Mouse (Mus musculus) telencephalon, adult 2 months (tissue): Measurements from ENCODE around the gene Npff.

Experiments used
- DNase-seq: peaks from one replicate; pipeline ENCODE4 v3.0.0-alpha.2; 2011; ENCODE audit warnings: low read depth, low spot score

The Npff gene

DNA sequence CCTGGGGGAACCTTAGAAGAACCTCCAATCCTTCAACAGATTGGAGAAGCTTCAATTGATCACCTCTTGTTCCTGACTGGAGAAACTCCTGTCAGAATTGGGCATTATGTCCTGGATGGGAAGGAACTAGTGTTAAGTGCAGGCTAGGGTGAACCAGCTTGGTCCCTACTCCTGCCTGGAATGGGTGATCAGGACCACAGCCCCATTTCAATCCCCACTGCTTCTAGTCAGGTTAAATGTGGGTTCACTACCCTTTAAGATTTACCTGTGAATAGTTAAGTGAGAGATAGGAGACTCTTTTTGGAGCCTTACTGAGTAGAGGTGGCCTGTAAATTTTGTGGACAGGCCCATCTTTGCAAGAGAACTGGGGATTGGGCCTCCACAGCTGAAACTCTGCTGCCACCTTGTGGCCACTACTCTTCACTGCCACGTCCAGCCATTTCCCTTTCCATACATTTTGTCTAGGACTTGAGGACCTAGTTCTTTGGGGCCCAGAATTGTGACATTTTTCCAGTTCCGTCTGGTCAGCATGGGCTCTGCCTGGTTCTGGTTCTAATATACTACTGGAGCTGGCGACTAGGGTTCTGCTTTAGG, at the start of gene Npff:
Npff (minus strand) TSS at position 51 of the 594 bp plus-strand sequence.
- no peak for DNase-seq

DNA sequence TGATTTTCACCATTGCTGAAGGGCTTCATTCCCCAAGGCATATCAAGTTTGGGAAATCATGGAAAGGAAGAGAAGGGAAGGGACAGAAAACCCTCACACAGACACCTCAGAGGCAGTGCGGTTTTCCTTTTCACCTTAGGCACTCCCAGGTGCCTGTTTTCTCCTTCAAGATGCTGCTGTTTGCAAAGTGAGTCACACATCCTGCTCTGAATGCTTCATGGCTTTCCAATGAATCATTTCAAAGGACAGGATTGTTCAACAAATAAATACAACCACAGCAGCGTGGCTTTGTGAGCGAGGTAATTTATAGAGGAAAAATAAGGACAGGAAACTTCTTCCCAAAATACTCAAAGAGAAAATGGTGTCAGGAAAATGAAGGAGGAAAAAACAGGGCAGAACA, 47.3 kb upstream of the Npff start:
- no peak for DNase-seq

- no peak for DNase-seq
Measured at GRCm38 (mm10) chr15:102567849-102568248, 43.1 kb upstream of the Npff start.

DNA sequence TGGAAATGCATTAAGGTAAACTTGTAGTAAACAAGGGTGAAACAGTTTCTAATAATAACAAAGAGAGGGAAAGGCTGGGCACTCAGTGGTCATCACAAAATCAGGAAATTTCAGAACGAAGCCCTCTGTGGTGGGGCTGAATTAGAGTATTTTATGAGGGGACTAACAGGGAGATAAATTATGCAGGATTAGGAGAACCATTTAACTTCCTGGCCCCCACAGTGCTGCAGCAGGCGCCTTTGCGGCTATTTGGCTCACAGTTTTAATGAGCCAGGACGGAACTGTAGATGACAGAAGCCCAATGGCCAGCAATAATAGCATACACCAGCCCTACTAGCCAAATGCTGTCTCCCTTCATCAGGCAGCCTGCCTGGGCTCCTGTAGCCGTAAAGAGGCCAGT, 38.9 kb upstream of the Npff start:
- no peak for DNase-seq

DNA sequence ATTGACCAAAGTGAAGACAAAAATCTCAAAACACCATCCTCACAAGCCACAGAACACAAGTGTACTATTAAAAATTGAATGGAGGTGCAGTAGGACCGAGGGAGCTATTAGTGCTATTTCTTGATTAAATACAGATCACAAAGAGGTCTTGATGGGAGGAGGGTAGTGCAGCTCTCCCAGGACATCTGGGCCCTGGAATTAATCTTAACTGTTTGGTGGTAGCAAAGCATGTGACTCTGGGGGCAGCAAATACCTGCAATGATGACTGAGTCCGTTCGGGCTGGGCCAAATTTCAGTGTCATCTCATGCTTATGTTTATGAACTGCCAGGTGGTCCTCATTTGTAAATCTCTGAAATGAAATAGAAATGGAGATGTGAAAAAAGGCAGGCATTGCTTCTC, 38.3 kb upstream of the Npff start:
- no peak for DNase-seq

GRCm38 (mm10) chr15:102562491-102562890, 37.7 kb upstream of the Npff start:
- DNase-seq, result no peak

DNA sequence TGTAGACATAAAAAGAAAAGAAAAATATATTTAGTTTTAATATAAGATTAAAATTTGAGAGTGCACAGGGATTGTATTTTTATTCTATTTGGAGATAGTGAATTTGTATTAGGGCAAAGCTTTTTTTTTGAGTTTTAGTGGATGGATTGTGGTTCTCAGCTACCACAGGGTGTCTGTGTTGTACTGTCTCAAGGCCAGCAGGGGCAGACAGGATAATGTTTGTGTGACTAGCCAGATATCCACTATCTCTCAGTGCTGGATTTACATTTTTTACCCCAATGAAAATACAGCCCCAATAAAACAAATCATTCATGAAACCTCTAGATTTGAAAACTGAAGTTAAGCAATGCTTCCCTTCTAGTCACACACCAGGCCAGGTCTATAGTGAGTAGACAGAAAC, 32.8 kb upstream of the Npff start:
- DNase-seq, result no peak

- no peak for DNase-seq
Measured at GRCm38 (mm10) chr15:102555581-102555980, 30.8 kb upstream of the Npff start.

GRCm38 (mm10) chr15:102552599-102552998, 27.9 kb upstream of the Npff start:
- no peak for DNase-seq

GRCm38 (mm10) chr15:102547478-102547877, 22.7 kb upstream of the Npff start:
- no peak for DNase-seq

- DNase-seq, result peak; percentile 91
Measured at GRCm38 (mm10) chr15:102546677-102547427, 22.1 kb upstream of the Npff start.

GRCm38 (mm10) chr15:102546246-102546645, 21.5 kb upstream of the Npff start:
- no peak for DNase-seq

DNA sequence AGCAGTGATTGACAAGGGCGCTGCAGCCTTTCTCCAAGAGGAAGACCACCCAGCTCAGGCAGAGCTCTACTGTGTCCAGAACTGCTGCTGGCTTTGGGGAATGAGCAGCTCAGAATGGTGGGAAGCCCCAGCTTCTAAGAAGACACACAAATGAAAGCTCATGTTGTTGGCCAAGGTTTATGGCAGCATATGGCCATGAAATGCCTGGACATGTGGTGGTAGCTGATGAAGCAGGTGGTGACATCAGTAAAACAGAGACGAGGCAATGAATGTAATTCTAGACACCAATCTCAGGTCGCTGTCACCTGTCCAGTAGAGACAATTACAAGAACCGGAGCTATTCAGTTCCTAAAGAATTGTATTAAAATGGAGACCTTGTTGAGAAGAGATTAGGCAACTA, 20.1 kb upstream of the Npff start:
- no peak for DNase-seq

- DNase-seq, result no peak
Measured at GRCm38 (mm10) chr15:102533926-102534325, 9.2 kb upstream of the Npff start.

- no peak for DNase-seq
Measured at GRCm38 (mm10) chr15:102532106-102532900, 7.6 kb upstream of the Npff start.

GRCm38 (mm10) chr15:102531586-102531985, 6.8 kb upstream of the Npff start:
- DNase-seq, result no peak

GRCm38 (mm10) chr15:102530566-102530965, 5.8 kb upstream of the Npff start:
- no peak for DNase-seq

DNA sequence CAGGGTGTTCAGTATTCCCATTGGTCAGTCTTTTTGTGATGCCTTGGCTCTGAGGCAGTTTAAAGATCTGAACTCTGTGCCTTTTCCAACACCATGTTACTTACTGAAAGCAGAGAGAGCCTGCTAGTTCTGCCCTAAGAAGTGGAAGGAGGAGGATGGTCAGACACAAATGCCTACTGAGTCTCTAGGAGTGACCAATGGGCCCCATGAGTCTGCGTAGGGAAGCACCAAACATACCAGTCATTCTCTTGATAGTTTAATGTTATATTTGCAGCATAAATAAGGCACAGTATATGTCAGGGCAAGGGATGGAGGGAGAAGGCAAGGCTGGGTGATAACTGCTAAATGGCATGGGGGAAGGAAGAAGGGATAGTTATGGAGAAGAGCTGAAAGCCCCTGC, 3.7 kb upstream of the Npff start:
- no peak for DNase-seq

- DNase-seq, result no peak
Measured at GRCm38 (mm10) chr15:102527936-102528335, 3.2 kb upstream of the Npff start.

GRCm38 (mm10) chr15:102526111-102527002, 1.6 kb upstream of the Npff start:
- no peak for DNase-seq

GRCm38 (mm10) chr15:102521480-102521879, 3.3 kb downstream of the Npff start:
- no peak for DNase-seq

DNA sequence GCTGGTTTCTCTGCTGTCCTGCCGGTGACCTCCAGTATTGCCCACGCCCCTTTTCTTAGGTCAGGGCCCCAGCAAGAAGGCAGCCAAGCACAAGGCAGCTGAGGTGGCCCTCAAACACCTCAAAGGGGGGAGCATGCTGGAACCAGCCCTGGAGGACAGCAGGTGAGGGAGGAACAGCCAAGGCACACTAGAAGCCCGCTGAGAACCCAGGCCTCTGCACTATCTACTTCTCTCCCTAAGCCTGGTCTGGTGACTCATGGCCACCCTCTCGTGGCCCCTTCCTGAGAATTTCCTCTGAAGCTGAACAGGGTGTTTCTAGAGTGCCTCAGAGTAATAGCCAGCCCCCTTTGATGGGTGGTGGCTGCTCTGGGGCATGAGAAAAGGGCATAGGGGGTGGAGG, 4.3 kb downstream of the Npff start:
- DNase-seq, result no peak
